Mouse (Mus musculus) fat pad, adult 2 months (tissue): Measurements from ENCODE around the gene Ehmt2.

Source experiments
- DNase-seq: peaks from one replicate; pipeline ENCODE4 v3.0.0-alpha.2; 2011; ENCODE audit warnings: low read depth, low spot score; ENCODE audit errors: extremely low read depth

Ehmt2 gene

DNA sequence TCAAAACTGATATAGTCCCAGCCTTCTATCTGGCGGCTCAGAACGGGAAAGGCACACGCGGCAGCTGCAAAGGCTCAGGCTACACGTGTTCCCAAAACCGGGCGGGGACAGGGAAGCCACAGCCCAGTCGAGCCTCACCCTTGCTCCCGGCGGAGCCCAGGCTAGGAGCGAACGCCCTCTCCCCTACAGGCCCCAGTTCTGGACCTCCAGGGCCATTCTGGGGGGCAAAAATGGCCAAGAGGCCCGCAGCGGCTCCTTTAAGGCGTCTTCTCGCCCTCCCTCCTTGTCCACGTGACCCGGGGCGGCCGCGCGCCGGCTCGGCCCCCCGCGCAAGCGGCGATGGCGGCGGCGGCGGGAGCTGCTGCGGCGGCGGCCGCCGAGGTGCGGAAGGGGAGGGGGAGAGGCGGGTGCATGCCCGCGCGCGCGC lies at the start of gene Ehmt2, which contains the start of gene C2:
TSS of gene Ehmt2 (plus strand) at position 310 of the 427 bp plus-strand sequence.
TSS of gene C2 (minus strand) at position 106 of the 427 bp plus-strand sequence.
- no peak for DNase-seq

GRCm38 (mm10) chr17:34849722-34850516 lies 48.4 kb upstream of the Ehmt2 start, which contains the start of the genes Skiv2l and Nelfe:
Gene Skiv2l (minus strand): TSS chr17:34850210.
Gene Nelfe (plus strand): TSS chr17:34850391.
- peak; percentile 46 for DNase-seq

DNA sequence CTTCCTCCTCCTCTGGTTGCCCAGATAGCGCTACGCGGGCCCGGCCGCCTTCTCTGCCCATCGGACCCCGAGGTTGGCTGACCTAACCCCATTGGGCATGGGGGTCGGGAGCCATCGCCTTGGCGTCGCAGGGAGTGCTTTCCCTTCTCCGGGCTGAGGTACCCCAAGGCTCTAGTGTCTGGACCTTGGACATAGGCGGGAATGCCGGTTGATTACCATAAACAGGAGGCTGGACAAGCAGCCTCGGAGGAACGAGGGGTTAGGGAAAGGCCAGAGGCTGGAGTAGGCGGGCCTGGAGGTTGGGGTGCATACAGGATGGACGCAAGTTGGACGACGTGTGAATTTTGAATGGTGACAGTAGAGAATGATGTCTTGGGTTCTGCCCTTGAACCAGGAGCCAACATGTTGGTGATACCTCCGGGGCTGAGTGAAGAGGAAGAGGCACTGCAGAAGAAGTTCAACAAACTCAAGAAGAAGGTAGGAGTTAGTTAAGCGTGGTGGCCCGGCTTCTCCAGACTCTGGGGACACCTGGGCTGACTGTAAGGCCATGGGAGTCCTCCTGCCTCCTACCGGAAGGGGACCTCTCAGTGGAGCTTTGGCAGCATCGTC lies 47.6 kb upstream of the Ehmt2 start:
- no peak for DNase-seq

GRCm38 (mm10) chr17:34853511-34853910 lies 44.8 kb upstream of the Ehmt2 start:
- no peak for DNase-seq

- no peak for DNase-seq
Measured at GRCm38 (mm10) chr17:34854761-34855160, 43.5 kb upstream of the Ehmt2 start.

- no peak for DNase-seq
Measured at GRCm38 (mm10) chr17:34855825-34856224, 42.4 kb upstream of the Ehmt2 start.

GRCm38 (mm10) chr17:34858670-34859069 lies 39.6 kb upstream of the Ehmt2 start:
- no peak for DNase-seq

GRCm38 (mm10) chr17:34860514-34860913 lies 37.8 kb upstream of the Ehmt2 start:
- DNase-seq = no peak

DNA sequence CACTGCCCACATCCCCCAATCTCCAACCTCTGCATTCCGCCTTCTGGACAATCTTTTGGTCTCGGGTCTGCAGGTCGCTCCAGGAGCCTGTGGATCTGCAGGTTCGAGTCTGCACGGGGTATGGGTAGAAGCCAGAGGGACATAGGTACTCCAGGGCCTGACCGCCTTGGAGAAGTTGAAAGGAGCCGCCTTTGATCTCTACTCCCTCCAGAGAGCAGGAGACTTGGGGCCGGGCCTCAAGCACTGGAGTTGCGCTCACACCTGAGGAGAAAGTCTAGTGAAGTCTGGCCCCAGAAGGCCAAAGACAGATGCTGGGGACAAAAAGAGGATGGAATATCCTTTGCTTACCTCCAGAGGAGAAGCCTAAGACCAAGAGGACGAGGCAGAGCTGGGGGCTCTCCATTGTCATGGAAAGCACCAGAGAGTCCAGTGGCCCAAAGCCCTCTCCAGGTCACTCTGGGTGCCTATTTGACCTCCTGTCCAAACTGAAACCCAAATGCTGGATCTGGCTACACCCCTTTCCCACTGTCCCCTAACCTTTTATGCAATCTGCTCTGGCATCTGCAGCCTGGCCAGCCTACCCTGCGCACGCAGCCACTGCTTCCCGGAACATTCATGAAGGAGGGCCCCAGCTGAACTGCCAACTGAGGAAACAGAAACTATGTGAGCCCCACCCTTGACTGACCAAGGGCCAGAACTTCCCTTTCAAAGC lies 36.4 kb upstream of the Ehmt2 start:
- DNase-seq = no peak

- DNase-seq = peak; percentile 33
Measured at GRCm38 (mm10) chr17:34862416-34863081, 35.7 kb upstream of the Ehmt2 start, which contains the start of gene Cfb. Gene Cfb (minus strand): TSS chr17:34862518.

GRCm38 (mm10) chr17:34865981-34866380 lies 32.3 kb upstream of the Ehmt2 start:
- DNase-seq = no peak

- DNase-seq = no peak
Measured at GRCm38 (mm10) chr17:34874321-34874720, 23.9 kb upstream of the Ehmt2 start.

- no peak for DNase-seq
Measured at GRCm38 (mm10) chr17:34879336-34879879, 18.9 kb upstream of the Ehmt2 start, which contains the start of gene Zbtb12. Gene Zbtb12 (plus strand): TSS chr17:34879483.

GRCm38 (mm10) chr17:34881166-34881565 lies 17.1 kb upstream of the Ehmt2 start:
- no peak for DNase-seq

- no peak for DNase-seq
Measured at GRCm38 (mm10) chr17:34881683-34882310, 16.5 kb upstream of the Ehmt2 start, which contains the start of gene Gm20547. Gene Gm20547 (minus strand): TSS chr17:34882042.

DNA sequence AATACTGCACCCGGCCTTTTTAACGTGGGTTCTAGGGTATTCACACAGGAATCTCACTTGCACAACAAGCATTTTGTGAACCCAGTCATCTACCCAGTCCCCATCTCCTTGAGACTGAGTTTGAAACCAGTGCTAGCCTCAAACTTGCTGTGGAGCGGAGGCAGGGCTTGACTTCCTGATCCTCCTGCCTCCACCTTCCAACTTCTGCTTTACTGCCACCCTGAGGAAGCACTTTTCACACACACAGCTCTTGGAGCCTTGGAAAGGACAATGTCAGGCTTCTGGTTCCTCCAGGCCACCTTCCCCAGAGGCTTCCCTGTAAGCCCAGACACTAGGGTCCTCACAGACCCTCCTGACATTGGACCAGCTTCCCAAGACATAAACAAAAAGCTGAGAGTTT lies 14.9 kb upstream of the Ehmt2 start:
- DNase-seq = no peak

- no peak for DNase-seq
Measured at GRCm38 (mm10) chr17:34884704-34885103, 13.6 kb upstream of the Ehmt2 start.

DNA sequence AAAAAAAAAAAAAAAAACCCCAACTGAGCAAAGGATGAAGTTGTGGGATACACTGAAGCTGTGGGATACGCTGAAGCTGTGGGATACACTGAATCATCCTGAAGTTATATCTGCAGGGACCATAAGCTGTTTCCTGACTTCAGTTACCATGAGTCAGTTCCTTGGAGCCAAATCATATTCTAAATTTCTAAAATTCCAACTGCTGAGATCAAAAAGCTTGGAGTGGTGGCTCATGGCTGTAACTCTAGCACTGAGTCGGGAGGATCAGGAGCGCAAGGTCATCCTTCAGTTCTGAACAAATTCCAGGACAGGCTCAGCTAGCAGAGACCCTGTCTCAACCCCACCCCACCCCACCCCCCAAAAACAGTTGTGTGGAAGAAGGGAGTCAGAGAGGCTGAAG lies 12.7 kb upstream of the Ehmt2 start:
- DNase-seq = no peak

- no peak for DNase-seq
Measured at GRCm38 (mm10) chr17:34887942-34888341, 10.3 kb upstream of the Ehmt2 start.
